Mouse (Mus musculus) bone marrow, adult 2 months (tissue): ENCODE results near the gene Dynlt1b.
"Not testable (repeated sequence)": the region's sequence is repeated elsewhere in the genome, so short reads cannot be mapped to it uniquely, and the experiment has no call there.

Experiments used
- CTCF ChIP-seq: fragments of 200-500 bp; IDR thresholded peaks from 2 replicates; pipeline ENCODE4 v1.5.1; 2011; ENCODE audit warnings: low read length, control low read depth; ENCODE audit not compliant: control insufficient read depth, insufficient read depth
- POLR2A ChIP-seq: fragments of 200-500 bp; IDR thresholded peaks from 2 replicates; pipeline ENCODE4 v1.6.1; 2011; ENCODE audit warnings: low read depth, mild to moderate bottlenecking, control low read depth, low read length, borderline replicate concordance; ENCODE audit not compliant: control insufficient read depth

DNA sequence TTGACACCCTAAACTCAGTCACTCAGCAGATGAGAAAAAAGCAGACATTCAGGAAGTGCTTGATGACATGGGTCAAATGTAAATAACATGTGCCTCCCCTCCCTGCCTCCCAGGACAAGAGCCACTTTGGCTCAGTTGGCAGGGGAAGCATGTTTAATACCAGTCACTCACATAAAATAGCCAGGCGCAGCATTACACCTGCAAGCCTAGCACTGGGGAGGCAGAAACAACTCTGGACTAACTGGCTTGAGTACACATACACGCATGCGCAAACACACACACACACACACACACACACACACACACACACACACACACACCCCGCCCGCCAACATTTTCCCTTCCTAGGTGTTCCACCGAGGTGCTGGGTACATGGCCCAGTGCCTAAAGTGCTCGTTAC is 40.8 kb downstream of the Dynlt1b start:
- TF ChIP-seq POLR2A, CTCF: not testable (repeated sequence)
